Mouse (Mus musculus) forebrain, postnatal 0 days (tissue): Measurements from ENCODE around the gene Ect2l. TPM values are rescaled to one million over a fixed set of nuclear protein-coding genes. Genes with fewer than 3 reads are reported as not detected.
A peak's percentile ranks its signal among the peaks of the same experiment; 100 is the strongest.

Experiments used
- ATAC-seq: fragments of 200-750 bp; cut with Nextera tagmentation; 2 replicates; pipeline ENCODE4 v1.8.0; 2017; ENCODE audit warnings: mild to moderate bottlenecking, moderate library complexity
- DNase-seq: peaks from one replicate; pipeline ENCODE4 v3.0.0-alpha.2; 2015
- H3K27ac ChIP-seq: fragments of 300-500 bp; sonication (generic); 2 replicates; pipeline ENCODE4 v1.5.1; 2014; ENCODE audit warnings: low read depth, mild to moderate bottlenecking, antibody characterized with exemption, low read length, moderate library complexity, mixed read lengths
- H3K27me3 ChIP-seq: fragments of 300-500 bp; sonication (generic); 2 replicates; pipeline ENCODE4 v1.6.1; 2014; ENCODE audit warnings: mild to moderate bottlenecking, low read length, mixed read lengths; ENCODE audit not compliant: insufficient read depth
- H3K36me3 ChIP-seq: fragments of 300-500 bp; sonication (generic); 2 replicates; pipeline ENCODE4 v1.6.1; 2014; ENCODE audit warnings: mild to moderate bottlenecking, moderate library complexity; ENCODE audit not compliant: insufficient read depth
- H3K4me1 ChIP-seq: fragments of 300-500 bp; sonication (generic); 2 replicates; pipeline ENCODE4 v1.6.1; 2014; ENCODE audit warnings: antibody characterized with exemption; ENCODE audit not compliant: insufficient read depth
- H3K4me2 ChIP-seq: fragments of 300-500 bp; sonication (generic); 2 replicates; pipeline ENCODE4 v1.6.1; 2014; ENCODE audit warnings: low read depth, mild to moderate bottlenecking, moderate library complexity
- H3K4me3 ChIP-seq: fragments of 300-500 bp; sonication (generic); 2 replicates; pipeline ENCODE4 v1.5.1; 2014; ENCODE audit warnings: low read depth, low read length, mixed read lengths
- H3K9ac ChIP-seq: fragments of 300-500 bp; sonication (generic); 2 replicates; pipeline ENCODE4 v1.6.1; 2014; ENCODE audit warnings: mild to moderate bottlenecking
- H3K9me3 ChIP-seq: fragments of 300-500 bp; sonication (generic); 2 replicates; pipeline ENCODE4 v1.6.1; 2016; ENCODE audit warnings: low read length
- CTCF ChIP-seq: sonication (generic); IDR thresholded peaks from 2 replicates; pipeline ENCODE4 v1.5.1; 2016; ENCODE audit warnings: antibody characterized with exemption, control low read depth, low read depth
- WGBS: fragments of 180-500 bp; shearing (Covaris S2); extraction: QIAGEN DNeasy Blood & Tissue Kit; methylation state at CpG from one replicate; pipeline ENCODE4 v1.1.7; 2014; 5-methylcytosine and 5-hydroxymethylcytosine counted together
- polyA plus RNA-seq: library from polyadenylated mRNA; unstranded; fragments of >200 nt; fragmentation: Nextera tagmentation; extraction: Ambion mirVana; gene quantifications from 2 replicates; pipeline ENCODE4 v1.2.1, GENCODE M21; 2015
- total RNA-seq: library from RNA; depleted of rRNA; stranded (reverse); fragments of >200 nt; gene quantifications from 2 replicates; pipeline ENCODE4 v1.2.3, GENCODE M21; 2014; rRNA removed

Ect2l gene
- total RNA-seq (0.23 TPM in 1 of 2 replicates, not detected in the other), polyA plus RNA-seq (0.24 and 0.58 TPM in 2 replicates)

DNA sequence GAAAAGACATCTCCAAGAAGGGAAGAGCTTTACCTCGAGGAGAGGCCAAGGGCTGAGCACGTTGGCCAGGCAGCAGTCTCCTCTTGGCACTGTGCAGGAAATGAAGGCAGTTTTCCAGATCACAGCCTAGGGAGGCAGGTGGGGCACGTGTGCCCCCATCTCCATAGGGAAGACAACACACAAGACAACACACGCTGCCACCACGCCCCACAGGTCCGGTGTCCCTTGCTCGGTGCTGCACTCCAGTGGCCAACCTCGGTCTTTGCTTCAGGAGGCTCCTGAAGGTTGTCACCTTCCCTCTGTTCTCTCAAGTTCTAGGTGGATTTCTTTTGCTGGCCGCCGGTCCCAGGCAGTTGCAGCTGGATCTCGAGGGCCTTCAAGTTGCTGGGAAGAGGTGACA lies at the start of gene Ect2l:
Gene Ect2l (minus strand): TSS at position 165 of the 400 bp plus-strand sequence.
- ATAC-seq, result peak; percentile 34; the same call in 1 of the 2 replicates
- Histone ChIP-seq H3K36me3 (no peaks in the 10 kb centered on the region), H3K4me2 (no peak within 1 kb of the TSS), H3K4me1 (no peaks in the 10 kb centered on the region), H3K27ac (no peak within 1 kb of the TSS), H3K9me3 (no peaks in the 10 kb centered on the region), H3K4me3 (no peak within 1 kb of the TSS), H3K27me3 (no peaks in the 10 kb centered on the region), H3K9ac (no peak within 1 kb of the TSS)
- 13% methylated on average over 11 of the region's 11 CpGs for WGBS
- DNase-seq, result no peak
- peak; percentile 66 for TF ChIP-seq CTCF

DNA sequence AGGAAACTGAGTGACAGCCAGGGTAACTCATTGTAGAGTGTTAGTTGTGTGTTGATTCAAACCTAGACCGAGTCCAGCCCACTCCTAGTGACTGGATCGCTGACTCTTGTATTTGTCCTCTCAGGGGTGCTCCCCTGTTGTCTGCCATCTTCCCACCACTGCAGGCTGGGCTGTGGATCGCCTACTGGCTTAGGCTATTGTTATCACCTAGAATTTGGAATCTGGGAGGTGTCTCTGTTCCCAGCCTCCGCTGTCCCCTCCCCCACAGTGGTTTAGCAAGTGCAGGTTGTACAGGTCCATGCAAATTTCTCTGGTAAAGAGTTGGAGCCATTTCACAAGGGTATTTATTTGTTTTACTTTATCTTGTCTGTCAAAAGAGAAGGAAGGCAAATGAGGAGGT lies 40.7 kb upstream of the Ect2l start:
- Histone ChIP-seq H3K4me3 (no peak overlapping the region), H3K27me3 (no peaks in the 10 kb centered on the region), H3K9ac (no peak overlapping the region), H3K4me1 (no peaks in the 10 kb centered on the region), H3K27ac (no peak overlapping the region), H3K36me3 (no peaks in the 10 kb centered on the region), H3K9me3 (no peaks in the 10 kb centered on the region), H3K4me2 (no peak overlapping the region)
- WGBS, result 69% methylated on average over 4 of the region's 4 CpGs
- DNase-seq, result no peak
- no peak for TF ChIP-seq CTCF
- ATAC-seq, result no peak

DNA sequence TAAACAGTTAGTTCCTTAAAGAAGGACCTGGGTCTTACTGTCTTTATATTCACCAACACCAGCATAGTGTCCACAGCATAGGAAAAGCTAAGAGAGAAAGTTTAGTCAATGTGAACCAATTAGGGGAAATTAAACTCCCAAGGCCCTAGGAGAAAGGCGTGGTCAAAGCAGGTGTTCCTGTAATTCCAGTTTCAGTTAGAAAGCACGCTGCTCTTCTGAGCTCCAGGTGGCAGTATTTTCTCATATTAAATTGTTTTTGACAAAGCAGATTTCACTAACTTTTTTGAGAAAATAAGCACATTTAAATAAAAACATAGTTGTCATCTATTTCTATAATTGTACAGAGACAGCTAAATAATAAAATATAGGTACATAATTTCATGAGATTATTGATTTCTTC lies 32.9 kb upstream of the Ect2l start:
- TF ChIP-seq CTCF, result peak; percentile 50
- WGBS, result 63% methylated on average over 2 of the region's 2 CpGs
- H3K36me3 ChIP-seq, result no peaks in the 10 kb centered on the region
- H3K9me3 ChIP-seq, result no peaks in the 10 kb centered on the region
- DNase-seq, result peak; percentile 25
- H3K4me2 ChIP-seq, result no peak overlapping the region
- no peak overlapping the region for H3K27ac ChIP-seq
- no peak overlapping the region for H3K9ac ChIP-seq
- H3K27me3 ChIP-seq, result no peaks in the 10 kb centered on the region
- H3K4me3 ChIP-seq, result no peak overlapping the region
- ATAC-seq, result no peak
- H3K4me1 ChIP-seq, result no peaks in the 10 kb centered on the region

DNA sequence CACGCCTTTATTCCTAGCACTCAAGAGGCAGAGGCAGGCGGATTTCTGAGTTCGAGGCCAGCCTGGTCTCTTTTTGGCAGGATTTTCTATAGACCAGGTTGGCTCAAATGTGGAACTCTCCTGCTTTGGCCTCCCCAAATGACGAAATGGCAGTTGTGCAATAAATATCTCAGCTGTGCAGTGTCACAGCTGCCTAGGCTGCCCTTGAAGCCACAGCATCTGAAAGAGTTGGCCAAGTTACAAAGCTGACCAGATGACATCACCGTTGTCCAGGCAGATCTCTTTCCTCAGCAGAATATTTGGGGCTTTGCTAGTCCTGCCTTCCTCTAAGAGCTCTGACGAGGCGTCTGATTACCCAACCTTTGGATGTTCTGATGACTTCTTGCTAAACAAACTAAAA lies 26.5 kb upstream of the Ect2l start:
- ATAC-seq (no peak), DNase-seq (no peak)
- no peak for TF ChIP-seq CTCF
- Histone ChIP-seq H3K4me1 (peaks cover 3% of the 10 kb centered on the region), H3K4me3 (no peak overlapping the region), H3K9ac (no peak overlapping the region), H3K27ac (no peak overlapping the region), H3K27me3 (no peaks in the 10 kb centered on the region), H3K9me3 (no peaks in the 10 kb centered on the region), H3K4me2 (no peak overlapping the region), H3K36me3 (no peaks in the 10 kb centered on the region)
- 91% methylated on average over 7 of the region's 7 CpGs for WGBS

DNA sequence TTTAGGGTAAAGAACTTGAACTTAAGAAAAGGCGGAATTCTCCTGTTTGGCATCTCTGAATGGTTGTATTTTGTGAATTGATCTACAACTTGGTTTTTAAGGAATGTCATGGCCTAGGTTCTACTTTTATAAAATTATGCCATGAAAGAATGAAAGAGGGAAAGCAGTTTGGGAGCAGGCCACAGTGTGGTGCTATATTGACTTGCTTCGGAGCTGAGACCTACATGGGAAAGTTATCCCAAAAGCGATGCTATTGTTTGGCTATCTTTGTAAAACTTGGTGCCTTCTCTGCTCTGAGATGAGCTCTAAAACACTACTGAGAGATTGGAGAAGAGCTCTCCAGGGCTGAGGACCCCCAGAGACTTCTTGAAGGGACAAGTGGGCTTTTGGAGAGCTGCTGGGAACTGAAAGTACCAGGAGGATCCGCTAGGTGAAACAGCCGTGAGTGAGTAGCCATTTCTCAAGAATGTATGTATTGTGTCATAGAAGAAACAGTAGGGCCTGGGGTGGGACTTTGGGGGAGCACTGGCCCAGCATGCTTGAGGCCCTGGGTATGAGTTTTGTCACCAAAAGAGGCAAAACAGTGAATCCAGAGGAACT lies 25.7 kb upstream of the Ect2l start:
- H3K9me3 ChIP-seq, result no peaks in the 10 kb centered on the region
- DNase-seq (no peak), ATAC-seq (no peak)
- no peak overlapping the region for H3K4me2 ChIP-seq
- no peak overlapping the region for H3K27ac ChIP-seq
- no peak overlapping the region for H3K4me3 ChIP-seq
- no peak overlapping the region for H3K9ac ChIP-seq
- TF ChIP-seq CTCF, result peak; percentile 50
- no peaks in the 10 kb centered on the region for H3K36me3 ChIP-seq
- peaks cover 3% of the 10 kb centered on the region for H3K4me1 ChIP-seq
- WGBS, result 77% methylated on average over 5 of the region's 5 CpGs
- no peaks in the 10 kb centered on the region for H3K27me3 ChIP-seq

DNA sequence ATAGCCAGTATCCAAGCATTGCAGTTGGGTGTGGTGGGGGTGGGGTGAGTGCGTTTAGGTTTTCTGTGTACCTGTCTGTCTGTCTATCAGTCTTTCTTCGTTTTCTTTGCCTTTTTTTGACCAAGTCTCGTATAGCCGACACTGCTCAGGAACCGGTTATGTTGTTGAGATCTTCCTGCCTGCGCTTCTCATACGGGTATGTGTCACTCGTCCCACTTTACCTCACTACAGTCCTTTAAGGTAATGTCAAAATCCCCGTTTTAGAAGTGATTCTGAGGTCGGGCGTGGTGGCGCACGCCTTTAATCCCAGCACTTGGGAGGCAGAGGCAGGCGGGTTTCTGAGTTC lies 24.7 kb upstream of the Ect2l start:
- no peaks in the 10 kb centered on the region for H3K9me3 ChIP-seq
- H3K4me2 ChIP-seq, result peak overlapping the region; percentile 65
- H3K27me3 ChIP-seq, result no peaks in the 10 kb centered on the region
- DNase-seq (no peak), ATAC-seq (peak; percentile 45)
- H3K4me3 ChIP-seq, result peak overlapping the region; percentile 91
- H3K36me3 ChIP-seq, result no peaks in the 10 kb centered on the region
- peak overlapping the region; percentile 71 for H3K9ac ChIP-seq
- H3K4me1 ChIP-seq, result peaks cover 3% of the 10 kb centered on the region
- TF ChIP-seq CTCF, result no peak
- peak overlapping the region; percentile 87; the same call in 1 of the 2 replicates for H3K27ac ChIP-seq
- 10% methylated on average over 14 of the region's 14 CpGs for WGBS

DNA sequence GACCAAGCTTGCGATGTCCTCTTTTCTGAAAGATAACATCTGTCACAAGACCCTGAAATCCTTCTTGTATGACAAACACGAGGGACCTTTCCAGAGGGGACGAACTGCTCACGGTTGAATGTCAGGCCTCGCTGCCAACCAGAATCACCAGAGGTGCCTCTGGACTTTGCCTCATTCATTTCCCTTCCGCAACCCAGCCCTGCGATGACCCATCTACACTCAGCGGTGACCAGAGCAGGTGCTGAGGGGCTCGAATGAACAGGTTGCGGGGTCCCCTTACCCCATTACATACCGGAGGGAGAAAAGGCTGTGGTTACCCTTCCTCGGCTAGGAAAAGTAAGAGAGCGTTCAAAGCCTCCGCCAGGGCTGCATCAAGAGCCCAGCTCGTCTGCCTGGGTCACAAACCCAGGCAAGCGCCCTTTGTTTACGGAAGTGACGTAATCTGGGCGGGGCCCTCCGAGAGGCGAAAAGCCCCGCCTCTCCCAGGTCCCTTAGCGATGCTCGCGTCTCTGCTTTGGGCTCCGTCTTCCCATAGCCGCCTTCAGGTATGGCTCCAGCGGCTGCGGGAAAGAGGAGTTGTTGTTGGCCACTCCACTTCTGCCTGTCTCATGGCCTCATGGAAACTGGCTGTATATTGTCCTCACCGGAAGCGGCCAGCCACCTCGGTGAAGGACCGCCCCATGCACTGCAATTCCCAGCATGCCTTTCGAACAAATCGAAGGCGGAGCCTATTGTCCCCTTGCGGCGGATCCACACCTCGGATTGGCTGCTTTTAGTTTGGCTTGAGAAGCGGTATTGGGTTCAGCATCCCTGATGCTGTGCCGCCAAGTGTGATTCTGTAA lies 24.1 kb upstream of the Ect2l start, which contains the start of gene Ccdc28a:
Gene Ccdc28a (minus strand): TSS at position 439 of the 842 bp plus-strand sequence.
- DNase-seq, result peak; percentile 97
- no peaks in the 10 kb centered on the region for H3K9me3 ChIP-seq
- H3K4me1 ChIP-seq, result peaks cover 3% of the 10 kb centered on the region
- peak; percentile 44; the same call in 1 of the 2 replicates for TF ChIP-seq CTCF
- H3K9ac ChIP-seq, result peak within 1 kb of the TSS; percentile 71
- no peaks in the 10 kb centered on the region for H3K27me3 ChIP-seq
- peak within 1 kb of the TSS; percentile 91 for H3K4me3 ChIP-seq
- H3K4me2 ChIP-seq, result peak within 1 kb of the TSS; percentile 65
- H3K27ac ChIP-seq, result peak within 1 kb of the TSS; percentile 87
- 2% methylated on average over 41 of the region's 41 CpGs for WGBS
- ATAC-seq, result peak; percentile 99
- H3K36me3 ChIP-seq, result no peaks in the 10 kb centered on the region
